50 mouse cellular contexts compared by ENCODE assay signal in genomic region chr4:113245808-113246207, GRCm38 (mm10). TPM values are rescaled to one million over a fixed set of nuclear protein-coding genes. Genes with fewer than 3 reads are reported as not detected.
"Had no signal": no experiment of that assay in that cellular context is flagged by ENCODE, and none has a peak within 500 bp of the region (broad histone marks: within the 10 kb centered on the region; RNA-seq: fewer than 3 reads in every experiment).

No protein-coding gene starts in this region.

- H3K27ac ChIP-seq: heart, adult 2 months; heart, embryonic 10.5 days; heart, embryonic 13.5 days; heart, embryonic 15.5 days; hindbrain, embryonic 10.5 days; hindbrain, embryonic 12.5 days; hindbrain, embryonic 13.5 days; hindbrain, embryonic 14.5 days; hindbrain, embryonic 15.5 days; hindbrain, postnatal 0 days; kidney, embryonic 15.5 days; kidney, postnatal 0 days; layer of hippocampus, adult 2 months; left cerebral cortex, adult 2 months had no signal

- H3K9ac ChIP-seq: heart, embryonic 12.5 days; heart, embryonic 13.5 days; heart, embryonic 15.5 days; hindbrain, embryonic 12.5 days; hindbrain, embryonic 13.5 days; hindbrain, embryonic 14.5 days; hindbrain, embryonic 15.5 days; kidney, embryonic 15.5 days had no signal

- DNase-seq: heart, adult 18-20 months; heart, adult 2 months; heart, postnatal 10 days; heart, postnatal 14 days; heart, postnatal 36 days; heart, postnatal 4 days; kidney, adult 11 months; kidney, adult 18-20 months; kidney, adult 8-10 months; kidney, postnatal 10 days; kidney, postnatal 14 days; kidney, postnatal 25 days; kidney, postnatal 36 days; kidney, postnatal 4 days; layer of hippocampus, adult 9-11 months; layer of hippocampus, postnatal 36 days had no signal

- H3K36me3 ChIP-seq: heart, embryonic 10.5 days; heart, embryonic 12.5 days; heart, embryonic 13.5 days; heart, embryonic 15.5 days; hindbrain, embryonic 10.5 days; hindbrain, embryonic 12.5 days; hindbrain, embryonic 13.5 days; hindbrain, embryonic 15.5 days; kidney, embryonic 15.5 days had no signal

- ATAC-seq: hindbrain, embryonic 16.5 days; hindbrain, postnatal 0 days; inflammation-experienced regulatory T-cells, adult 6 months had no signal

- H3K9me3 ChIP-seq: heart, embryonic 10.5 days; heart, embryonic 15.5 days; kidney, embryonic 15.5 days had no signal

- H3K4me3 ChIP-seq: heart, adult 2 months; heart, embryonic 10.5 days; heart, embryonic 12.5 days; heart, embryonic 13.5 days; heart, embryonic 15.5 days; hindbrain, embryonic 10.5 days; hindbrain, embryonic 12.5 days; hindbrain, embryonic 13.5 days; hindbrain, embryonic 15.5 days; kidney, embryonic 15.5 days; layer of hippocampus, adult 2 months; left cerebral cortex, adult 2 months had no signal

- H3K4me1 ChIP-seq: heart, embryonic 10.5 days; heart, embryonic 12.5 days; heart, embryonic 13.5 days; heart, embryonic 15.5 days; hindbrain, embryonic 10.5 days; hindbrain, embryonic 12.5 days; hindbrain, embryonic 13.5 days; hindbrain, embryonic 15.5 days; kidney, embryonic 15.5 days had no signal

- H3K4me2 ChIP-seq: heart, embryonic 11.5 days; heart, embryonic 12.5 days; heart, embryonic 13.5 days; heart, embryonic 15.5 days; hindbrain, embryonic 12.5 days; hindbrain, embryonic 13.5 days; hindbrain, embryonic 14.5 days; hindbrain, embryonic 15.5 days; kidney, embryonic 15.5 days had no signal

- H3K27me3 ChIP-seq: heart, embryonic 12.5 days; heart, embryonic 13.5 days; heart, embryonic 15.5 days; hindbrain, embryonic 12.5 days; hindbrain, embryonic 13.5 days; hindbrain, embryonic 15.5 days; kidney, embryonic 15.5 days had no signal

RNA-seq across cellular contexts. Expression of gene Skint6, which starts 41.0 kb away (rescaled TPM):
- total RNA-seq: heart, adult 18-20 months; heart, adult 2 months; heart, adult 8-10 months; heart, postnatal 10 days; heart, postnatal 14 days; heart, postnatal 25 days; heart, postnatal 36 days; heart, postnatal 4 days; hematopoietic stem cell, adult 5-6 weeks; hindbrain, postnatal 0 days; layer of hippocampus, adult 18-20 months; layer of hippocampus, adult 2 months; layer of hippocampus, adult 8-10 months; layer of hippocampus, postnatal 10 days; layer of hippocampus, postnatal 14 days; layer of hippocampus, postnatal 25 days; layer of hippocampus, postnatal 36 days; left cerebral cortex, adult 18-20 months; left cerebral cortex, adult 2 months had no signal
- polyA plus RNA-seq: heart, adult 2 months; heart, embryonic 10.5 days; heart, embryonic 11.5 days; heart, embryonic 12.5 days; heart, embryonic 13.5 days; heart, embryonic 14.5 days; heart, embryonic 15.5 days; heart, embryonic 16.5 days; heart, postnatal 0 days; hindbrain, embryonic 10.5 days; hindbrain, embryonic 11.5 days; hindbrain, embryonic 12.5 days; hindbrain, embryonic 13.5 days; hindbrain, embryonic 14.5 days; hindbrain, embryonic 15.5 days; hindbrain, embryonic 16.5 days; hindbrain, postnatal 0 days; inflammation-experienced regulatory T-cells, adult 6 months; intestine, embryonic 14.5 days; kidney, embryonic 14.5 days; kidney, embryonic 15.5 days; kidney, embryonic 16.5 days; kidney, postnatal 0 days; large intestine, adult 2 months had no signal
